Mouse (Mus musculus) liver, adult 2 months (tissue): ENCODE results near the gene Ube3c.

Experiments used
- CTCF ChIP-seq: fragments of 200-500 bp; IDR thresholded peaks from 2 replicates; pipeline ENCODE4 v1.5.1; 2011; ENCODE audit warnings: low read depth, low read length, control low read depth
- POLR2A ChIP-seq: fragments of 200-500 bp; IDR thresholded peaks from 2 replicates; pipeline ENCODE4 v1.6.1; 2011; ENCODE audit warnings: low read length, control low read depth; ENCODE audit not compliant: insufficient read depth; ENCODE audit errors: extremely low read depth

DNA sequence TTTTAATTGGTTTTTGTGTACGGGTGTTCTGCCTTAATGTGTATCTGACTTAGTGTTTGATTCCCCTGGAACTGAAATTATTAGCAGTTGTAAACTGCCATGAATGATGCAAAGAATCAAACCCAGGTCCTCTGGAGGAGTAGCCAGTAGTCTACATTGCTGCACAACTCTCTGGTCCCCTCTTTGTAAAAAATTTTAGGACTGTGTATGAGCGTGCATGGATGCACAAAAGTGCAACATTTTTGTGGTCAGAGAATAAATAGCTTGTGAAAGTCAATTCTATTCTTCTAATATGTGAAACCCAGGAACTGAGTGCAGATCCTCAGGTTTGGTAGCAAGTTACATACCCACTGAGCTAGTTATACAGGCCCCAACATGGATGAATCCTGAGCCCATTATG is 96.3 kb downstream of the Ube3c start:
- no peak for TF ChIP-seq CTCF
- TF ChIP-seq POLR2A: no peak
